ENCODE assay signal across 23 mouse cellular contexts in genomic region chr1:158652799-158653198, GRCm38 (mm10).
DNase-seq lines count a peak whose midpoint lies in the region; ATAC-seq and TF ChIP-seq lines count a peak whose summit lies in the region.
"Had no signal": no experiment of that assay in that cellular context is flagged by ENCODE, and none has a peak within 500 bp of the region (broad histone marks: within the 10 kb centered on the region; RNA-seq: fewer than 3 reads in every experiment).

No protein-coding gene starts in this region.

- TF ChIP-seq CTCF in forebrain, postnatal 0 days (IDR thresholded peaks at IDR 0.05; ENCODE audit: low read depth) = no peak

- no peak for ATAC-seq in forebrain, postnatal 0 days
- 0 out of 2 replicates have a peak, but pooled peaks have one; percentile 18 for ATAC-seq in midbrain, embryonic 11.5 days (ENCODE audit: low FRiP score)
- no peak; the same call in 1 of the 2 replicates for ATAC-seq in midbrain, embryonic 15.5 days (replicated peaks)
- no peak for ATAC-seq in midbrain, embryonic 14.5 days (ENCODE audit: low FRiP score, low TSS enrichment)
- ATAC-seq in CD4-positive, CD25-positive, alpha-beta regulatory T cell, adult 4 months = no peak
- ATAC-seq: forebrain, embryonic 16.5 days; inflammation-experienced regulatory T-cells, adult 6 months; intestine, embryonic 16.5 days had no signal

- no peaks in the 10 kb centered on the region for H3K4me1 ChIP-seq in forebrain, postnatal 0 days (ENCODE audit: insufficient read depth)
- peaks cover 5% of the 10 kb centered on the region for H3K4me1 ChIP-seq in forebrain, embryonic 10.5 days
- H3K4me1 ChIP-seq in midbrain, embryonic 11.5 days (ENCODE audit: control insufficient read depth, insufficient read depth, low read length) = no peaks in the 10 kb centered on the region
- H3K4me1 ChIP-seq in midbrain, embryonic 15.5 days = 0 out of 2 replicates have a peak, but pooled peaks cover 11% of the 10 kb centered on the region
- peaks cover 3% of the 10 kb centered on the region; the same call in 1 of the 2 replicates for H3K4me1 ChIP-seq in midbrain, embryonic 14.5 days (ENCODE audit: control insufficient read depth, insufficient read depth, low read length)
- H3K4me1 ChIP-seq: heart, embryonic 10.5 days; heart, embryonic 13.5 days had no signal

- H3K27ac ChIP-seq in forebrain, postnatal 0 days (ENCODE audit: low read depth, low read length) = 0 out of 2 replicates have a peak overlapping the region, but pooled peaks have one; percentile 29
- H3K27ac ChIP-seq in forebrain, embryonic 10.5 days = no peak overlapping the region
- H3K27ac ChIP-seq in midbrain, embryonic 11.5 days (ENCODE audit: low read depth, low read length) = no peak overlapping the region
- no peak overlapping the region for H3K27ac ChIP-seq in midbrain, embryonic 15.5 days
- no peak overlapping the region for H3K27ac ChIP-seq in midbrain, embryonic 14.5 days (replicated peaks; ENCODE audit: low read depth, low read length)
- H3K27ac ChIP-seq: forebrain, embryonic 12.5 days; heart, adult 2 months; heart, embryonic 10.5 days; heart, embryonic 13.5 days; hindbrain, embryonic 12.5 days; hindbrain, postnatal 0 days had no signal

- no peak overlapping the region for H3K4me2 ChIP-seq in forebrain, postnatal 0 days (ENCODE audit: low read depth)
- no peak overlapping the region for H3K4me2 ChIP-seq in midbrain, embryonic 11.5 days
- no peak overlapping the region for H3K4me2 ChIP-seq in midbrain, embryonic 15.5 days
- H3K4me2 ChIP-seq in midbrain, embryonic 14.5 days (ENCODE audit: low read length) = no peak overlapping the region
- H3K4me2 ChIP-seq: forebrain, embryonic 12.5 days; heart, embryonic 13.5 days; hindbrain, embryonic 12.5 days had no signal

- H3K4me3 ChIP-seq in forebrain, postnatal 0 days (ENCODE audit: low read depth, low read length) = no peak overlapping the region
- H3K4me3 ChIP-seq in forebrain, embryonic 10.5 days = no peak overlapping the region
- no peak overlapping the region for H3K4me3 ChIP-seq in midbrain, embryonic 11.5 days (ENCODE audit: low read depth, low read length)
- no peak overlapping the region for H3K4me3 ChIP-seq in midbrain, embryonic 15.5 days
- H3K4me3 ChIP-seq in midbrain, embryonic 14.5 days (replicated peaks; ENCODE audit: low read depth, low read length) = no peak overlapping the region
- H3K4me3 ChIP-seq: forebrain, embryonic 12.5 days; heart, adult 2 months; heart, embryonic 10.5 days; heart, embryonic 13.5 days; hindbrain, embryonic 12.5 days had no signal

- no peaks in the 10 kb centered on the region for H3K9me3 ChIP-seq in forebrain, postnatal 0 days (ENCODE audit: low read length)
- no peaks in the 10 kb centered on the region for H3K9me3 ChIP-seq in forebrain, embryonic 10.5 days
- no peaks in the 10 kb centered on the region for H3K9me3 ChIP-seq in midbrain, embryonic 11.5 days (ENCODE audit: control insufficient read depth, low read length)
- no peaks in the 10 kb centered on the region for H3K9me3 ChIP-seq in midbrain, embryonic 15.5 days
- H3K9me3 ChIP-seq in midbrain, embryonic 14.5 days (ENCODE audit: control insufficient read depth, low read length) = no peaks in the 10 kb centered on the region
- H3K9me3 ChIP-seq: forebrain, embryonic 12.5 days; heart, embryonic 10.5 days; heart, embryonic 13.5 days; hindbrain, embryonic 12.5 days had no signal

- no peaks in the 10 kb centered on the region for H3K27me3 ChIP-seq in forebrain, postnatal 0 days (ENCODE audit: insufficient read depth, low read length)
- no peaks in the 10 kb centered on the region for H3K27me3 ChIP-seq in forebrain, embryonic 10.5 days (ENCODE audit: poor library complexity, severe bottlenecking)
- H3K27me3 ChIP-seq in midbrain, embryonic 11.5 days (ENCODE audit: control insufficient read depth, insufficient read depth, low read length) = no peaks in the 10 kb centered on the region
- no peaks in the 10 kb centered on the region for H3K27me3 ChIP-seq in midbrain, embryonic 15.5 days (replicated peaks)
- no peaks in the 10 kb centered on the region for H3K27me3 ChIP-seq in midbrain, embryonic 14.5 days (ENCODE audit: control insufficient read depth, insufficient read depth, low read length)
- H3K27me3 ChIP-seq: forebrain, embryonic 12.5 days; heart, embryonic 13.5 days; hindbrain, embryonic 12.5 days had no signal

- DNase-seq in forebrain, postnatal 0 days = no peak
- no peak for DNase-seq in forebrain, embryonic 10.5 days (ENCODE audit: extremely low spot score, low spot score)
- DNase-seq in midbrain, embryonic 11.5 days (ENCODE audit: low spot score, missing footprints) = no peak
- DNase-seq in brain, adult 2 months (ENCODE audit: low read depth, low spot score) = peak; percentile 24
- DNase-seq in midbrain, embryonic 14.5 days = peak; percentile 35
- DNase-seq: adrenal gland, adult 2 months; adrenal gland, postnatal 14 days; B cell, adult 2 months; cerebellum, adult 18-20 months; cerebellum, adult 9-10 months; cerebellum, postnatal 14 days; gastrocnemius, postnatal 25 days; heart, adult 2 months had no signal

- WGBS in forebrain, postnatal 0 days = 70% methylated on average over 2 of the region's 2 CpGs
- 90% methylated on average over 2 of the region's 2 CpGs for WGBS in forebrain, embryonic 10.5 days
- WGBS in midbrain, embryonic 11.5 days = 90% methylated on average over 2 of the region's 2 CpGs
- WGBS in midbrain, embryonic 15.5 days = 72% methylated on average over 2 of the region's 2 CpGs
- 61% methylated on average over 2 of the region's 2 CpGs for WGBS in midbrain, embryonic 14.5 days

- H3K9ac ChIP-seq in forebrain, postnatal 0 days = no peak overlapping the region
- H3K9ac ChIP-seq in midbrain, embryonic 11.5 days (ENCODE audit: low read length) = no peak overlapping the region
- H3K9ac ChIP-seq in midbrain, embryonic 15.5 days = no peak overlapping the region
- no peak overlapping the region for H3K9ac ChIP-seq in midbrain, embryonic 14.5 days (replicated peaks; ENCODE audit: low read length)
- H3K9ac ChIP-seq: forebrain, embryonic 12.5 days; heart, embryonic 13.5 days; hindbrain, embryonic 12.5 days had no signal

- H3K36me3 ChIP-seq in forebrain, postnatal 0 days (ENCODE audit: insufficient read depth) = peaks cover 9% of the 10 kb centered on the region
- peaks cover 10% of the 10 kb centered on the region; the same call in 1 of the 2 replicates for H3K36me3 ChIP-seq in forebrain, embryonic 10.5 days (replicated peaks)
- H3K36me3 ChIP-seq in midbrain, embryonic 11.5 days (ENCODE audit: control insufficient read depth, insufficient read depth, low read length) = no peaks in the 10 kb centered on the region
- peaks cover 4% of the 10 kb centered on the region; the same call in 1 of the 2 replicates for H3K36me3 ChIP-seq in midbrain, embryonic 15.5 days (replicated peaks)
- peaks cover 11% of the 10 kb centered on the region for H3K36me3 ChIP-seq in midbrain, embryonic 14.5 days (ENCODE audit: control insufficient read depth, insufficient read depth, low read length)
- H3K36me3 ChIP-seq: heart, embryonic 10.5 days; heart, embryonic 13.5 days had no signal

Comparison
In these comparisons a context has a peak if more than half of its experiments do, and no peak if none do; other contexts are left out.
1. DNase-seq: peak in brain, adult 2 months (single experiment) and midbrain, embryonic 14.5 days (single experiment); none in forebrain, postnatal 0 days (single experiment), forebrain, embryonic 10.5 days (single experiment) and midbrain, embryonic 11.5 days (single experiment).